Mouse (Mus musculus) neural tube, embryonic 12.5 days (tissue): ENCODE results near the gene Slc17a6. TPM values are rescaled to one million over a fixed set of nuclear protein-coding genes. Genes with fewer than 3 reads are reported as not detected.
"Not testable (repeated sequence)": the region's sequence is repeated elsewhere in the genome, so short reads cannot be mapped to it uniquely, and the experiment has no call there.

Experiments
- ATAC-seq: fragments of 200-750 bp; cut with Nextera tagmentation; 2 replicates; pipeline ENCODE4 v1.8.0; 2017; ENCODE audit warnings: low read depth, mild to moderate bottlenecking, moderate TSS enrichment, moderate library complexity; ENCODE audit not compliant: low FRiP score
- H3K27ac ChIP-seq: fragments of 300-500 bp; sonication (generic); 2 replicates; pipeline ENCODE4 v1.5.1; 2016
- H3K27me3 ChIP-seq: fragments of 300-500 bp; sonication (generic); replicated peaks from 2 replicates; pipeline ENCODE4 v1.6.1; 2016; ENCODE audit warnings: mild to moderate bottlenecking
- H3K36me3 ChIP-seq: fragments of 300-500 bp; sonication (generic); 2 replicates; pipeline ENCODE4 v1.6.1; 2016; ENCODE audit warnings: mild to moderate bottlenecking
- H3K4me1 ChIP-seq: fragments of 300-500 bp; sonication (generic); 2 replicates; pipeline ENCODE4 v1.6.1; 2016
- H3K4me2 ChIP-seq: fragments of 300-500 bp; sonication (generic); replicated peaks from 2 replicates; pipeline ENCODE4 v1.6.1; 2016; ENCODE audit warnings: mild to moderate bottlenecking
- H3K4me3 ChIP-seq: fragments of 300-500 bp; sonication (generic); 2 replicates; pipeline ENCODE4 v1.5.1; 2016
- H3K9ac ChIP-seq: fragments of 300-500 bp; sonication (generic); 2 replicates; pipeline ENCODE4 v1.6.1; 2016; ENCODE audit warnings: mild to moderate bottlenecking
- H3K9me3 ChIP-seq: fragments of 300-500 bp; sonication (generic); 2 replicates; pipeline ENCODE4 v1.6.1; 2016; ENCODE audit warnings: mild to moderate bottlenecking
- WGBS: fragments of 180-500 bp; shearing (Covaris S2); methylation state at CpG from one replicate; pipeline ENCODE4 v1.1.7; 2016; 5-methylcytosine and 5-hydroxymethylcytosine counted together
- polyA plus RNA-seq: library from polyadenylated mRNA; unstranded; fragments of >200 nt; fragmentation: Nextera tagmentation; extraction: Ambion mirVana; gene quantifications from 2 replicates; pipeline ENCODE4 v1.2.1, GENCODE M21; 2016

Slc17a6 gene
- polyA plus RNA-seq, 1 experiment from 2014 or later, result 52.7 TPM

DNA sequence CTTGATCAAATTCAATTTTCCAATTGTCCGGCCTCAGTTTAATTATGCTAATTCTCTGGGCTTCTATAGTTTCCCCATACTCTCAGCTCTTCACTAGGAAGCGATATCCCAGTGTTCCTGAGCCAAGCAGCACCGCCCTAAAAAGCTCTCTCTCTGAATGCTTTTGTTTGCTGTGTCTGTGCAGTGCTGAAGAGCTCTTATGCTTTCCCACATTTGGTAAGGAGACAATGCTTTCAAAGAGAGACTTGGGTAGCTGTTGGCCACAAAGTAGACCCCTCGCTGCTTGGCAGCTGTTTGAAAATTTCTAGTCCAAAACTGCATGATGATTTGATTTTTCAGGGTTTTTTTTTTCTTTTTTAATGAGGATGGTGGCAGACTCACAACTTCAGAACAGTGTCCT lies 72.6 kb downstream of the Slc17a6 start:
- Histone ChIP-seq H3K4me2 (no peak overlapping the region), H3K9me3 (no peaks in the 10 kb centered on the region), H3K27me3 (no peaks in the 10 kb centered on the region), H3K9ac (no peak overlapping the region), H3K4me1 (no peaks in the 10 kb centered on the region), H3K4me3 (no peak overlapping the region), H3K36me3 (no peaks in the 10 kb centered on the region), H3K27ac (peak overlapping the region; percentile 1; the same call in 1 of the 2 replicates)
- WGBS, result 74% methylated on average over 4 of the region's 4 CpGs
- no peak for ATAC-seq

DNA sequence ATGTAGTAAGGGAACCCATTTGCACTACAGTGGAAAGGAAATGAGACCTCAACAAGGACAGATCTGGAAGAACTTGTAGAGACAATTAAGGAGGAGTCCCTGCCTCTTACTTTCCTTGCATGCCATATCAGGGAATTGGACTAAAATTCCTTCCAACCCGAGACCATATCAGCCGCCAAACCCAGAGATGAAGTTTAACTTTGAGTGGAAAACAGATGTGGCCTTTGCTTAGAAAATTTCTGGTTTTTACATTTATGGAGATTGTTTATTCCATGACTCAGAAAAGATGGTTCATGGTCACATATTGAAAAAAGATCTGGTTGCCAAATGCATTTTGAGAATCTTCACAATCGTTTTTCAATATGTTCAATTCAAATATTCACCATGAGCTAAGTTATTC lies 87.7 kb downstream of the Slc17a6 start:
- no peaks in the 10 kb centered on the region for H3K4me1 ChIP-seq
- 82% methylated on average over 3 of the region's 3 CpGs for WGBS
- no peaks in the 10 kb centered on the region for H3K27me3 ChIP-seq
- ATAC-seq, result no peak
- no peak overlapping the region for H3K4me2 ChIP-seq
- no peak overlapping the region for H3K4me3 ChIP-seq
- no peak overlapping the region for H3K9ac ChIP-seq
- no peaks in the 10 kb centered on the region for H3K9me3 ChIP-seq
- H3K36me3 ChIP-seq, result no peaks in the 10 kb centered on the region
- no peak overlapping the region for H3K27ac ChIP-seq

DNA sequence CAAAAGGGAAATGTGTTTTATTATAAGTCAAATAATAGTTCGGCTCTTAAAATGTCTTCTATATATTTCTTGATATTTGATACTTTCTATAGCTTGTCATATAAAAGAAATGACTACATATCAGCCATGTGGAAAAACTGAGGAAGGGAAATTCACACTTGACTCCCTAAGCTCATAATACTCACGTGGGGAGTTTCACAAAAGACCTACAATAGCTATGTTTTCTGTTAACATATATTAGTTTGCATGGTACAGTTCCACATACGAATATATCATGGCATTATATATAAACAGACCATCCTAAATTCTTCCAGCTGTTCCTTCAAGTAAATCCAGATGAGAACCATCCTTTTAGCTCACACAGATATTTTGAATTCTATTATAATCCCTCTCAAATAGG lies 88.5 kb downstream of the Slc17a6 start:
- H3K27ac ChIP-seq, H3K36me3 ChIP-seq, H3K9ac ChIP-seq, H3K4me2 ChIP-seq, H3K27me3 ChIP-seq, H3K9me3 ChIP-seq, ATAC-seq, H3K4me3 ChIP-seq, H3K4me1 ChIP-seq: not testable (repeated sequence)
- 80% methylated on average over 3 of the region's 3 CpGs for WGBS

DNA sequence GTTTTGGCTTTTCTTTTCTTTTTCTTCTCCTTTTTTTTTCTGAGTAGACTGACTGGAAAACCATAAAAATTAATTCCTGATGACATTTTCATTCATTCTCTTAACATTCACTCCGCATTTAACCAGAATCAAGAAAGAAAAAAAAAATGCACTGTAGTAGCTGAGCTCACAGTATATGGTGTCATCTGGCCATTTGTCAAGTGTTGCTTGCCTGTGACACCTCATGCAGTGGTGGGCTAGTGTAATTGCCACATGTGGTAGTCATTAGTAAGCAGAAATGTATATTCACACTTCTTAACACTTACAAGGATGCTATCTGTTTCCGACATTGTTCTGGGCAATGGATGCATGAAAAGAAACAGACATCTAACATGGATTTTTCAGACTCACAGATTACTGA lies 94.0 kb downstream of the Slc17a6 start:
- H3K4me1 ChIP-seq, result no peaks in the 10 kb centered on the region
- no peaks in the 10 kb centered on the region for H3K36me3 ChIP-seq
- H3K4me3 ChIP-seq, result no peak overlapping the region
- no peaks in the 10 kb centered on the region for H3K27me3 ChIP-seq
- ATAC-seq, result no peak
- no peak overlapping the region for H3K27ac ChIP-seq
- H3K9me3 ChIP-seq, result no peaks in the 10 kb centered on the region
- H3K9ac ChIP-seq, result no peak overlapping the region
- WGBS, result 81% methylated on average over 2 of the region's 2 CpGs
- no peak overlapping the region for H3K4me2 ChIP-seq

Other genes with a start within 250 kb of the Slc17a6 start
- gene Ano5, start 111.0 kb upstream of the Slc17a6 start, polyA plus RNA-seq, result 0.33 and 0.55 TPM in 2 replicates
- 39.6 and 42.3 TPM in 2 replicates for gene Gas2, start 240.0 kb downstream of the Slc17a6 start, polyA plus RNA-seq
- gene Fancf, start 240.3 kb downstream of the Slc17a6 start, polyA plus RNA-seq, result 15.6 and 18.8 TPM in 2 replicates